Mouse (Mus musculus): ENCODE results near the gene Clpx. TPM values are rescaled to one million over a fixed set of nuclear protein-coding genes. Genes with fewer than 3 reads are reported as not detected.
"Not testable (repeated sequence)": the region's sequence is repeated elsewhere in the genome, so short reads cannot be mapped to it uniquely, and the experiment has no call there.

Gene Clpx
- total RNA-seq (2021) = 10 to 100 TPM; 44.9 to 60.0 TPM
- long read RNA-seq, experiment 1, transcript Clpx-201 (14 exons, 2,885 nt) = major isoform, 69 of 86 reads
- long read RNA-seq, experiment 1, partial matches to known transcripts = 6 of 86 reads
- long read RNA-seq, experiment 1, other reads (novel, unspliced or antisense) = 9 of 86 reads
- long read RNA-seq, experiment 2, transcript Clpx-202 (13 exons, 2,809 nt) = minor isoform, 7 of 162 reads
- long read RNA-seq, experiment 2, transcript Clpx-201 (14 exons, 2,885 nt) = major isoform, 138 of 162 reads
- long read RNA-seq, experiment 2, partial matches to known transcripts = 6 of 162 reads
- long read RNA-seq, experiment 2, other reads (novel, unspliced or antisense) = 11 of 162 reads

- DNase-seq = peak; percentile 97
These were observed at the start of gene Clpx for GRCm38 (mm10) chr9:65293973-65294715. TSS of gene Clpx (plus strand) at chr9:65294260.

GRCm38 (mm10) chr9:65247502-65248376, 46.3 kb upstream of the Clpx start:
- DNase-seq = peak; percentile 54

GRCm38 (mm10) chr9:65248377-65248690, 45.7 kb upstream of the Clpx start:
- DNase-seq = peak; percentile 33

- peak; percentile 39 for DNase-seq
These were observed 42.0 kb upstream of the Clpx start for GRCm38 (mm10) chr9:65252026-65252425.

GRCm38 (mm10) chr9:65255906-65256600, 38.0 kb upstream of the Clpx start:
- peak; percentile 26 for DNase-seq

- DNase-seq = no peak
These were observed 36.7 kb upstream of the Clpx start for GRCm38 (mm10) chr9:65257218-65257910.

GRCm38 (mm10) chr9:65259366-65259765, 34.7 kb upstream of the Clpx start:
- no peak for DNase-seq

GRCm38 (mm10) chr9:65261591-65262230, 32.3 kb upstream of the Clpx start:
- peak; percentile 81 for DNase-seq

- no peak for DNase-seq
These were observed 31.4 kb upstream of the Clpx start for GRCm38 (mm10) chr9:65262641-65263120.

- DNase-seq = peak; percentile 54
These were observed 29.1 kb upstream of the Clpx start, which contains the start of gene Cilp for GRCm38 (mm10) chr9:65264959-65265358. TSS of gene Cilp (plus strand) at chr9:65265180.

GRCm38 (mm10) chr9:65267742-65268515, 26.1 kb upstream of the Clpx start:
- no peak for DNase-seq

GRCm38 (mm10) chr9:65273048-65273809, 20.8 kb upstream of the Clpx start:
- no peak for DNase-seq

- DNase-seq = no peak
These were observed 20.2 kb upstream of the Clpx start for GRCm38 (mm10) chr9:65273873-65274272.

- DNase-seq = not testable (repeated sequence)
These were observed 19.2 kb upstream of the Clpx start for GRCm38 (mm10) chr9:65274851-65275250.

- no peak for DNase-seq
These were observed 18.1 kb upstream of the Clpx start for GRCm38 (mm10) chr9:65275810-65276530.

- DNase-seq = peak; percentile 48
These were observed 12.4 kb upstream of the Clpx start for GRCm38 (mm10) chr9:65281536-65282151.

- DNase-seq = no peak
These were observed 10.8 kb upstream of the Clpx start for GRCm38 (mm10) chr9:65283301-65283700.

- not testable (repeated sequence) for DNase-seq
These were observed 5.8 kb upstream of the Clpx start for GRCm38 (mm10) chr9:65288252-65288651.
